Mouse (Mus musculus) ES-E14 (cell line): ENCODE data around the gene 1700069L16Rik. TPM values are rescaled to one million over a fixed set of nuclear protein-coding genes. Genes with fewer than 3 reads are reported as not detected.

Experiments used
- DNase-seq: peaks from one replicate; pipeline ENCODE4 v3.0.0-alpha.2; 2013; ENCODE audit warnings: low read depth, low spot score
- H3K27ac ChIP-seq: 2 replicates; pipeline ENCODE4 v1.5.1; 2012; ENCODE audit warnings: low read depth, mild to moderate bottlenecking, low read length, moderate library complexity, mixed read lengths; ENCODE audit not compliant: poor library complexity, insufficient read depth, severe bottlenecking
- H3K36me3 ChIP-seq: 2 replicates; pipeline ENCODE4 v1.6.1; 2012; ENCODE audit warnings: mild to moderate bottlenecking, low read length, moderate library complexity, mixed read lengths; ENCODE audit not compliant: control insufficient read depth, poor library complexity, insufficient read depth, severe bottlenecking
- H3K4me1 ChIP-seq, 2 experiments: fragments of 150-350 bp in 1 of 2; sonication (generic) in 1 of 2; 2 replicates each; pipeline ENCODE4 v1.6.1; 2012; ENCODE audit warnings: low read length in 2 of 2, mild to moderate bottlenecking in 1 of 2, mixed read lengths in 1 of 2; ENCODE audit not compliant: control insufficient read depth in 2 of 2, insufficient read depth in 2 of 2, poor library complexity in 1 of 2
- H3K4me3 ChIP-seq, 2 experiments: fragments of 150-350 bp in 1 of 2; sonication (generic) in 1 of 2; 2 replicates each; pipeline ENCODE4 v1.5.1; 2012; ENCODE audit warnings: low read length in 2 of 2, low read depth in 1 of 2, mild to moderate bottlenecking in 1 of 2, mixed read lengths in 1 of 2; ENCODE audit not compliant: insufficient read depth in 1 of 2, poor library complexity in 1 of 2, severe bottlenecking in 1 of 2
- H3K9ac ChIP-seq: 2 replicates; pipeline ENCODE4 v1.6.1; 2012; ENCODE audit warnings: low read depth, mild to moderate bottlenecking, low read length, mixed read lengths; ENCODE audit not compliant: poor library complexity, insufficient read depth, severe bottlenecking
- H3K9me3 ChIP-seq: fragments of 150-350 bp; sonication (generic); 2 replicates; pipeline ENCODE4 v1.6.1; 2012; ENCODE audit warnings: low read depth, mild to moderate bottlenecking, low read length; ENCODE audit not compliant: control insufficient read depth, insufficient read depth
- CHD2 ChIP-seq: IDR thresholded peaks from 2 replicates; pipeline ENCODE4 v1.6.1; 2014; ENCODE audit warnings: mild to moderate bottlenecking, low read depth, low read length, inconsistent platforms
- HCFC1 ChIP-seq: IDR thresholded peaks from 2 replicates; pipeline ENCODE4 v1.6.1; 2012; ENCODE audit warnings: low read length, inconsistent platforms, borderline replicate concordance; ENCODE audit not compliant: insufficient read depth
- MAFK ChIP-seq: IDR thresholded peaks from 2 replicates; pipeline ENCODE4 v1.6.1; 2014; ENCODE audit warnings: mild to moderate bottlenecking, low read depth, low read length, inconsistent platforms; ENCODE audit not compliant: insufficient read depth
- ZC3H11A ChIP-seq: IDR thresholded peaks from 2 replicates; pipeline ENCODE4 v1.6.1; 2012; ENCODE audit warnings: low read depth, mild to moderate bottlenecking, inconsistent platforms, low read length, borderline replicate concordance
- ZNF384 ChIP-seq: IDR thresholded peaks from 2 replicates; pipeline ENCODE4 v1.6.1; 2012; ENCODE audit warnings: low read depth, low read length, inconsistent platforms
- in situ Hi-C, 2 experiments: fragments of 600-800 bp; cut with MboI; formaldehyde crosslinking; loops; one replicate each; pipeline ENCODE4 v1.15.1; 2025; ENCODE audit warnings: low sequenced_read_pairs in 2 of 2, inconsistent platforms in 1 of 2; ENCODE audit not compliant: unreplicated experiment in 2 of 2
- total RNA-seq: library from RNA; depleted of rRNA; stranded (reverse); fragments of 300-350 nt; gene quantifications from 2 replicates; pipeline ENCODE4 v1.2.3, GENCODE M21; 2012

1700069L16Rik gene
- total RNA-seq, 1 experiment = not detected

DNA sequence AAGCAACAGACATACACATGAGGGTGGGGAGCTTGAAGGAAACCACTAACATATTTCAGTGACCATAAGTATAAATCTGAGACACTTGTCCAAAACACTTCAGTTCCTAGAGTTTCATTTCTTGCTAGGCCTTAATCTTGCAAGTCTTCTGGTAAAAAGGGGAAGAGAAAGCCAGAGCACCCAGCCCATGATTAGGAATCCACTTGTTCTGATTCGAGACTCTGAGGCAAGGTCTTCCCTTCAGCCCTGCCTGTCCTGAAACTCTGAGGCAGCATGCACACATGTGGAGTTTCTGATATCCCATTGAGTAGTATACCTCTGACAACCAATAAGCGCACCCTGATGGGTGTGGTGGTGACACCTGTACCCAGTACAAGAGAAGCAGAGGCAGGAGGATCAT, 37.0 kb upstream of the 1700069L16Rik start:
- Histone ChIP-seq H3K36me3 (peaks cover 66% of the 10 kb centered on the region), H3K9me3 (no peaks in the 10 kb centered on the region), H3K27ac (no peak overlapping the region), H3K4me1 (peaks cover 0 to 5% of the 10 kb centered on the region in 2 experiments; a peak in 2 of 4 replicates), H3K4me3 (no peak overlapping the region), H3K9ac (no peak overlapping the region)
- in situ Hi-C loops = no loop called here
- TF ChIP-seq ZC3H11A (no peak), HCFC1 (no peak)
- no peak for DNase-seq

DNA sequence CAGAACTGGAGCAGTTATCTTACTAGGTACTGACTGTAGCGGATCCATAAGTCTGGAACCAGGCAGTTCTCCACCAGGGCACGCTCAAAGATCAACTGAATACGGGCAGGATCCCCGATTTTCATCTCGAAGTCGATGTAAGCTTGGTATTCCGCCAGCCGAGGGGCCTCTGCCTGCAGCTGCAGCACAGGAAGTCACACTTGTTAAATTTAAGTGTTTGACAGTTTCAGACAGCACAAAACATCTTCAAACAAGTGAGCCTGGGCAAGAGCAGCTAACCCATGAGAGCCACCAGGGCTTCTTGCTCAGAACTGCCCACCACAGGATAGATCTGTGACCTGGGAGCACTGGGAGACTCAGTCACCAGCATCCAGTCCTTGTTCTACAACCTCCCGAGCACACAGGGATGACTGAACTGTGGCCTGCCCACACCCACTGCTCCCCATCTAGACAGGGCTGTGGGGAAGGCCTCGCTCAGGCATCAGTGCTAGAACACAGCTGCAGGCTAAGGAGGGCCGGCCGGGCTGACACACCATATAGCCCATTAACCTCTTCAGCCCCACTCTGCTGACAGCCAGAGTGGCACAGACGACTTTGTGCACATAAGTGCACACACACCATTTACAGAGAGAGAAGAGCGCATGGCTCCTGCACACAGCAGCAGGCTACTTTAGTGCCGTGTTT, 30.9 kb upstream of the 1700069L16Rik start:
- no peak for DNase-seq
- in situ Hi-C loops = no loop called here
- H3K36me3 ChIP-seq = peaks cover 90% of the 10 kb centered on the region
- TF ChIP-seq MAFK (no peak), ZC3H11A (no peak), ZNF384 (no peak), CHD2 (no peak), HCFC1 (no peak)
- no peaks in the 10 kb centered on the region for H3K9me3 ChIP-seq
- no peaks in the 10 kb centered on the region for H3K4me1 ChIP-seq
- no peak overlapping the region for H3K27ac ChIP-seq
- H3K4me3 ChIP-seq = no peak overlapping the region
- no peak overlapping the region for H3K9ac ChIP-seq

DNA sequence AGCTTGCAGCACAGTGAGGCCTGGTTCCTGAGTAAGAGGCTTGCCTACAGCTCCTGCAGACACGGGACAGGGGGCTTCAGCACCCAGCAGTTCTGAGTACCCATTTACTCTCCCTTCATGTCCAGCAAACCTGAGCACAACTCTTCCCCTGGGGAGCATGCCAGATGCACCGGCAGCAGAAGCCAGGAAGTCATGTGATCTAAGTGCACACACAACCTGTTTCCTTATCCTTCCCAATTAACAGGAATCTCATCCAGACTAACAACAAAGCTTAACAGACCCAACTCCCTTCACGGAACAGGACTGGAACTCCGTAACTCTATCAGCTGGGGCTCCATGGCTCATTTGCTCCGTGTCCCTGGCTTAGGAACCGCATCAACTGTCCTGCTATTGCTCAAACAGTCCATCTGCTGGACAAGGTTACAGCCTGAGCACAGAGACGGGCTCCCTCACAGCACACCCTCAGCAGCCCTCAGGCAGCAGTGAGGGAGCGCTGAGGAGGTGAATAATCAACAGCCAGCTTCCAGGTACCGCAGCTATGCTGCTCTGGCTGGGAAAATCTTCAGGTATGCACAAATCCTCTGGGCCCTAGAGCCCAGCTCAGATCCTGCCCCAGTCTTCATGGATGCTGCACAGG, 27.1 kb upstream of the 1700069L16Rik start:
- Histone ChIP-seq H3K9me3 (no peaks in the 10 kb centered on the region), H3K4me3 (no peak overlapping the region), H3K9ac (no peak overlapping the region), H3K27ac (no peak overlapping the region), H3K4me1 (no peaks in the 10 kb centered on the region; a peak in 2 of 4 replicates), H3K36me3 (peaks cover 91% of the 10 kb centered on the region)
- DNase-seq = no peak
- TF ChIP-seq HCFC1 (no peak), ZC3H11A (no peak), MAFK (no peak), ZNF384 (no peak), CHD2 (no peak)
- in situ Hi-C loops = no loop called here

DNA sequence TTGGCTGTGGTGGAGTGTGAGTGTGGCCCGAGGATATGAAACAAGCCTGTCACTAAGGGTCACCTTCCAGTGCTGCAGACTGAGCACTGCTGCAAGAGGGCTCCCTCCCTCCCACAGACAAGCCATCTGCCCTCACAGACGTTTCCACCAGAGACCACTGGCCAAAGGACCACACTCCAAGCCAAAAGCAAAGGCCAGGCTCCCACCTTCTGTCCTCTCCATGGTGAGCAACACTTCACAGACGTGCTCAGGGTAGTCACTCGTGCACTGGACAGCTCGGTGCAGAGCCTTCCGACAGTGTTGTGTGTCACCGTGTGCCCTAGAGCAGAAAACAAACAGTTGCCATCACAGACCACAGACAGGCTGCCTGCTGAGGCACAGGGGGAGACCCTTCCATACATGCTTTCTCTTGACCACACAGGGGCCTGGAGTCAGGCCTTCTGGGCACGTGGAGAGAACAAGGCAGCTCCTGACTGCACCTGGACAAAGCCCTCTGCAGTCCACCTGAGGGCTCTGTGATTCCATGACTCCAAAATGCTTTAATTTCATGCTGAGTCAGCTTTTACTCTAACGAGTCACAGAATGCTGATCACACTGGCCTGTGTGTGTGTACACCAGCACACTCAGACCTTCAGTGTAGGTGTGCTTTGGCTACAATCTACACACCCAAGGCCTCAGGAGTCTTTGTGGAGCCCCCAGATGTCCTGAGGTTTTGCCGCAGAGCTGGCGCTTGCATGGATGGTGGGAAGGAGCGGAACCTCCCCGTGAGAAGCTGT, 24.2 kb upstream of the 1700069L16Rik start:
- TF ChIP-seq MAFK (peak; percentile 82), HCFC1 (no peak)
- H3K4me1 ChIP-seq = no peaks in the 10 kb centered on the region; a peak in 2 of 4 replicates
- H3K4me3 ChIP-seq = no peak overlapping the region
- in situ Hi-C loops = no loop called here
- DNase-seq = no peak
- peaks cover 91% of the 10 kb centered on the region for H3K36me3 ChIP-seq
- H3K27ac ChIP-seq = no peak overlapping the region
- no peaks in the 10 kb centered on the region for H3K9me3 ChIP-seq
- no peak overlapping the region for H3K9ac ChIP-seq
